Mouse (Mus musculus): ENCODE measurements around the gene Spast.

Gene Spast

DNA sequence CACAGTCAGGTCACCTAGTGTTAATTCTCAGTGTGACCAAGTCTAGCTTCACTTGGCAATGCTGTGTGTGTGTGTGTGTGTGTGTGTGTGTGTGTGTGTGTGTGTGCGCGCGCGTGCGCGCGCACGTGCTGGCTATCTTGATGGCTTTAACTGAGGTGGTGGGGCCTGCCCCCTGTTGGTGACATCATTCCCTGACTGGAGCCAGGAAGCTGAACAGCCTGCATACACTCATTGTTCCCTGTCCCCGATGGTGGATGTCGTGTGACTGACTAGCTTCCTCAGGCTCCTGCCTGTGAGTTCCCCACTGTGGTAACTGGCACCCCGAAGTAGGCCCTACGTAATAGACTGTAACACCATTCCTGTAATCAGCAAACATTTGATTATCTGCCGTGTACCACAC lies 92.7 kb downstream of the Spast start:
- DNase-seq = no peak

DNA sequence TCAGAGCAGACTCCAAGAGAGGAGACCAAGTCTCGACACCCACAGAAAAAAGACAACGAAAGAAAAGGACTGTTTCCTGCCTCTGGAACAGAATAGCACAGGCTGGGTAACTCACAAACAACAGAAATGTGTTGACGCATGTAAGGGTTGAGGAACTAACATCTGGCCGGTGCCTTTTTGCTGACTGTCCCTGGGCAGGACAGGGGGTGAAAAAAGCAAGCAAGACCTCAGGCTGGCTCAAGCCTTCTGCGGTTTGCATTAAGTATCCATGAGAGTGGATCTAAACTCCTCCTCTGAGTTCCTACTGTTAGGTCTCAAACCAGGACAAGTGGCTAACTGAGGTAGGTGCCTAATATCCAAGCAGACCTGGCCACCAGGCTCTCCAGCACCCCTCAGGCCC lies 93.8 kb downstream of the Spast start:
- DNase-seq = no peak

DNA sequence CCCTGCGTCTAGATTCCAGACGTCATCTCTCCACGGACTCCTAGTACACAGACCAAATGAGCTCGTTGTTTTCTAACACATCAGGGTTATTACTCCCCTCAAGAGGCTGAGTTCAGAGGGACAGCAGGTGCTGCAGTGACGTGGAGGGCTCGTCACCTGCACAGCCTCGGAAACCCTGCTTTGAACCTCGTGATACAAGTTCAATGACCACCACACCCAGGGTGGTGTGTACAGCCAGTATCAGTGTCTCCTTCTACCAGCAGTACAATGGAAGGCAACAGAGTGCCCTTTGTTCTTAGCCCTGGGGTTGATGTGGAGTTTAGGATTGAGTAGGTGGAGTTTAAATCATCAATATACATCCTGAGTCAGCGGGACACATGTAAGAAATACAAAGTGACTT lies 99.0 kb downstream of the Spast start:
- no peak for DNase-seq

DNA sequence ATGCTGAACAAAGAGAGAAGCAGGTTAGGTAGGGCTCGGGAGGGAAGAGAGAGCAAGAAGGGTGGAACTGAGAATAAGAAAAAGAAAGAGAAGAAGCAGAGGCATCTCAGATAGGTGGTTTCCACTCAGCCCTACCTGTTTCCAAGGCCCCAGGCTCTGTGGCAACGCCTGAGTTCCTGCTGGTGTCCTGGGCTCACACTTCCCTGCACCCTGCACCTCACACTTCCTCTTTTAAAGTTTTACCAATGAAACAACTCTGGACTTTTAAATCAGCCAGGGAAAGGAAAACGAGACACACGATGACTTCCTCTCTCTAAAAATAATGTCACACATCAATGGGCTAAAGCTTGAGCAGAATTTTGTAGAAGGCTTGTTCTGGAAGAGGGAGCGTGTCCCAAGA lies 101.7 kb downstream of the Spast start:
- no peak for DNase-seq

Measured in cerebellum, postnatal 36 days (tissue).